Mouse (Mus musculus) embryonic facial prominence, embryonic 11.5 days (tissue): ENCODE measurements around the gene Olfr68. TPM values are rescaled to one million over a fixed set of nuclear protein-coding genes. Genes with fewer than 3 reads are reported as not detected.

Experiments used
- ATAC-seq: fragments of 200-750 bp; cut with Nextera tagmentation; replicated peaks from 2 replicates; pipeline ENCODE4 v1.8.0; 2017; ENCODE audit warnings: low read depth; ENCODE audit not compliant: insufficient number of reproducible peaks, low FRiP score, low TSS enrichment
- DNase-seq: peaks from one replicate; pipeline ENCODE4 v3.0.0-alpha.2; 2015; ENCODE audit warnings: low spot score
- H3K27ac ChIP-seq: fragments of 300-500 bp; sonication (generic); replicated peaks from 2 replicates; pipeline ENCODE4 v1.5.1; 2014; ENCODE audit warnings: mild to moderate bottlenecking, low read depth, low read length, control low read depth
- H3K27me3 ChIP-seq: fragments of 300-500 bp; sonication (generic); 2 replicates; pipeline ENCODE4 v1.6.1; 2014; ENCODE audit warnings: mild to moderate bottlenecking, low read length, moderate library complexity, mixed read lengths; ENCODE audit not compliant: control insufficient read depth, insufficient read depth
- H3K36me3 ChIP-seq: fragments of 300-500 bp; sonication (generic); replicated peaks from 2 replicates; pipeline ENCODE4 v1.6.1; 2014; ENCODE audit warnings: low read depth, mild to moderate bottlenecking, low read length, moderate library complexity, mixed read lengths; ENCODE audit not compliant: control insufficient read depth, insufficient read depth
- H3K4me1 ChIP-seq: fragments of 300-500 bp; sonication (generic); 2 replicates; pipeline ENCODE4 v1.6.1; 2014; ENCODE audit warnings: low read length, mixed read lengths; ENCODE audit not compliant: control insufficient read depth, insufficient read depth
- H3K4me2 ChIP-seq: fragments of 300-500 bp; sonication (generic); 2 replicates; pipeline ENCODE4 v1.6.1; 2014; ENCODE audit warnings: low read depth, mild to moderate bottlenecking, control low read depth, low read length, moderate library complexity
- H3K4me3 ChIP-seq: fragments of 300-500 bp; sonication (generic); 2 replicates; pipeline ENCODE4 v1.5.1; 2014; ENCODE audit warnings: low read depth, low read length, control low read depth
- H3K9ac ChIP-seq: fragments of 300-500 bp; sonication (generic); replicated peaks from 2 replicates; pipeline ENCODE4 v1.6.1; 2014; ENCODE audit warnings: mild to moderate bottlenecking, control low read depth, low read length
- H3K9me3 ChIP-seq: fragments of 300-500 bp; sonication (generic); replicated peaks from 2 replicates; pipeline ENCODE4 v1.6.1; 2016; ENCODE audit warnings: mild to moderate bottlenecking, low read length, inconsistent platforms, mixed read lengths; ENCODE audit not compliant: control insufficient read depth
- WGBS: fragments of 180-500 bp; shearing (Covaris S2); extraction: QIAGEN DNeasy Blood & Tissue Kit; methylation state at CpG from one replicate; pipeline ENCODE4 v1.1.7; 2014; 5-methylcytosine and 5-hydroxymethylcytosine counted together
- polyA plus RNA-seq: library from polyadenylated mRNA; unstranded; fragments of >200 nt; fragmentation: Nextera tagmentation; extraction: Ambion mirVana; gene quantifications from 2 replicates; pipeline ENCODE4 v1.2.1, GENCODE M21; 2014

The Olfr68 gene
- polyA plus RNA-seq, 1 experiment from 2014 or later: not detected

- no peaks in the 10 kb centered on the region for H3K27me3 ChIP-seq
Measured at GRCm38 (mm10) chr7:103744843-103745242, 34.7 kb downstream of the Olfr68 start, which contains the start of gene Olfr629. Olfr629 (minus strand) TSS chr7:103744943.

GRCm38 (mm10) chr7:103730074-103730473 is 49.4 kb downstream of the Olfr68 start, which contains the start of gene Olfr628:
Olfr628 (plus strand) TSS chr7:103730374.
- no peak for DNase-seq
- no peak within 1 kb of the TSS for H3K9ac ChIP-seq
- ATAC-seq: no peak

More at GRCm38 (mm10) chr7:103744843-103745242, 34.7 kb downstream of the Olfr68 start, which contains the start of gene Olfr629:
- WGBS: 80% methylated on average over 2 of the region's 2 CpGs
- Histone ChIP-seq H3K4me2 (no peak within 1 kb of the TSS), H3K9me3 (no peaks in the 10 kb centered on the region), H3K36me3 (no peaks in the 10 kb centered on the region), H3K4me1 (no peaks in the 10 kb centered on the region), H3K9ac (no peak within 1 kb of the TSS), H3K4me3 (no peak within 1 kb of the TSS), H3K27ac (no peak within 1 kb of the TSS)
- no peak for DNase-seq
- ATAC-seq: no peak

More at GRCm38 (mm10) chr7:103730074-103730473, 49.4 kb downstream of the Olfr68 start, which contains the start of gene Olfr628:
- Histone ChIP-seq H3K36me3 (no peaks in the 10 kb centered on the region), H3K4me1 (no peaks in the 10 kb centered on the region), H3K27me3 (no peaks in the 10 kb centered on the region), H3K4me2 (no peak within 1 kb of the TSS), H3K27ac (no peak within 1 kb of the TSS), H3K4me3 (no peak within 1 kb of the TSS), H3K9me3 (no peaks in the 10 kb centered on the region)
- WGBS: 91% methylated on average over 1 of the region's 1 CpGs

Other genes starting within 250 kb of the Olfr68 start
- not detected in 2 replicates for gene Olfr612, start 237.0 kb downstream of the Olfr68 start, polyA plus RNA-seq
- gene Olfr613, start 231.6 kb downstream of the Olfr68 start, polyA plus RNA-seq: not detected in 2 replicates
- gene Olfr615, start 223.6 kb downstream of the Olfr68 start, polyA plus RNA-seq: not detected in 2 replicates
- not detected in 2 replicates for gene Olfr616, start 210.6 kb downstream of the Olfr68 start, polyA plus RNA-seq
- gene Olfr617, start 206.6 kb downstream of the Olfr68 start, polyA plus RNA-seq: not detected in 2 replicates
- gene Olfr618, start 189.6 kb downstream of the Olfr68 start, polyA plus RNA-seq: not detected in 2 replicates
- not detected in 2 replicates for gene Olfr619, start 179.1 kb downstream of the Olfr68 start, polyA plus RNA-seq
- gene Olfr620, start 167.2 kb downstream of the Olfr68 start, polyA plus RNA-seq: not detected in 2 replicates
- gene Olfr622, start 137.0 kb downstream of the Olfr68 start, polyA plus RNA-seq: not detected in 2 replicates
- gene Olfr623, start 116.0 kb downstream of the Olfr68 start, polyA plus RNA-seq: not detected in 2 replicates
- gene Olfr624, start 108.5 kb downstream of the Olfr68 start, polyA plus RNA-seq: 0.03 and 0.08 TPM in 2 replicates
- not detected in 2 replicates for gene Olfr625-ps1, start 97.0 kb downstream of the Olfr68 start, polyA plus RNA-seq
- gene Olfr243, start 65.0 kb downstream of the Olfr68 start, polyA plus RNA-seq: not detected in 2 replicates
- not detected in 2 replicates for gene Olfr628, start 49.3 kb downstream of the Olfr68 start, polyA plus RNA-seq
- not detected in 2 replicates for gene Olfr629, start 34.8 kb downstream of the Olfr68 start, polyA plus RNA-seq
- not detected in 2 replicates for gene Olfr630, start 22.4 kb downstream of the Olfr68 start, polyA plus RNA-seq
- not detected in 2 replicates for gene Olfr69, start 8.1 kb downstream of the Olfr68 start, polyA plus RNA-seq
- not detected in 2 replicates for gene Olfr67, start 12.1 kb upstream of the Olfr68 start, polyA plus RNA-seq
- gene Hbb-bt, start 34.3 kb upstream of the Olfr68 start, polyA plus RNA-seq: 629 and 683 TPM in 2 replicates
- 224 and 252 TPM in 2 replicates for gene Hbb-bs, start 48.4 kb upstream of the Olfr68 start, polyA plus RNA-seq
- gene Hbb-bh2, start 60.8 kb upstream of the Olfr68 start, polyA plus RNA-seq: not detected in 2 replicates
- 2,335 TPM in 2 replicates for gene Hbb-bh1, start 63.5 kb upstream of the Olfr68 start, polyA plus RNA-seq
- gene Hbb-y, start 73.5 kb upstream of the Olfr68 start, polyA plus RNA-seq: 9,508 and 10,275 TPM in 2 replicates
- not detected in 2 replicates for gene Olfr66, start 106.6 kb upstream of the Olfr68 start, polyA plus RNA-seq
- not detected in 2 replicates for gene Olfr64, start 114.8 kb upstream of the Olfr68 start, polyA plus RNA-seq
- not detected in 2 replicates for gene Olfr65, start 123.8 kb upstream of the Olfr68 start, polyA plus RNA-seq
- not detected in 2 replicates for gene Olfr631, start 149.1 kb upstream of the Olfr68 start, polyA plus RNA-seq
- gene Olfr632, start 154.6 kb upstream of the Olfr68 start, polyA plus RNA-seq: not detected in 2 replicates
- not detected in 2 replicates for gene Olfr633, start 164.7 kb upstream of the Olfr68 start, polyA plus RNA-seq
- gene Olfr635, start 191.5 kb upstream of the Olfr68 start, polyA plus RNA-seq: not detected in 2 replicates
- not detected in 2 replicates for gene Olfr638, start 219.0 kb upstream of the Olfr68 start, polyA plus RNA-seq
- gene Olfr639, start 237.6 kb upstream of the Olfr68 start, polyA plus RNA-seq: not detected in 2 replicates
- gene Olfr640, start 245.9 kb upstream of the Olfr68 start, polyA plus RNA-seq: not detected in 2 replicates